21 mouse cellular contexts compared by ENCODE assay signal in the genomic region with DNA sequence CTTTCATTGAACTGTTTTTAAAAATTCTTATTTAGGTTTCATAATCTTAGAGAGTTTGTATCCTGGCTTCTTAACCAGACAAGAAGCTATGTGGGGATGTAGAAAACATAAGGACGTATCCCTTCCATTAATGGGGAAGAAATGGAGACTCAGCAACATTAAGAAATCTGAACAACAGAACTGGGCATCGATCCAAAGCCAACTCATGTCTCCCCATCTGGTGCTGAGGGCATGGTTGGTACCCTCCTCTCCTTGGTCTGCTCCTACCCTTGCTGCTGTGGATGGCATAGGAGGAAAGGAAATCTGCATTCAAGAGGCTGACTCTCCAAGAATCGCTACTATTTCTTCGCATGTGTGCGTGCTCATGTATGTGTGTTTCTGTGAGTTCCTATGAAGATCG. TPM values are rescaled to one million over a fixed set of nuclear protein-coding genes. Genes with fewer than 3 reads are reported as not detected.
"Had no signal": no experiment of that assay in that cellular context is flagged by ENCODE, and none has a peak within 500 bp of the region (broad histone marks: within the 10 kb centered on the region; RNA-seq: fewer than 3 reads in every experiment).

No protein-coding gene starts in this region.

- H3K9me3 ChIP-seq: limb, embryonic 12.5 days; liver, embryonic 13.5 days; midbrain, embryonic 15.5 days; neural tube, embryonic 12.5 days had no signal

- DNase-seq: kidney, postnatal 10 days; kidney, postnatal 4 days; liver; liver, embryonic 13.5 days; liver, postnatal 0 days; spleen, adult 18-20 months; thymus, adult 18-20 months; thymus, postnatal 14 days had no signal

- ATAC-seq: liver, postnatal 0 days; midbrain, embryonic 15.5 days had no signal

- H3K27ac ChIP-seq: layer of hippocampus, adult 2 months; limb, embryonic 12.5 days; liver, embryonic 13.5 days; midbrain, embryonic 15.5 days; neural tube, embryonic 12.5 days had no signal

- H3K4me1 ChIP-seq: limb, embryonic 12.5 days; liver, embryonic 13.5 days; midbrain, embryonic 15.5 days; neural tube, embryonic 12.5 days had no signal

- H3K27me3 ChIP-seq: limb, embryonic 12.5 days; liver, embryonic 13.5 days; midbrain, embryonic 15.5 days; neural tube, embryonic 12.5 days had no signal

- H3K36me3 ChIP-seq: limb, embryonic 12.5 days; liver, embryonic 13.5 days; midbrain, embryonic 15.5 days; neural tube, embryonic 12.5 days had no signal

- H3K9ac ChIP-seq: limb, embryonic 12.5 days; liver, embryonic 13.5 days; liver, postnatal 0 days; midbrain, embryonic 15.5 days; neural tube, embryonic 12.5 days had no signal

- H3K4me2 ChIP-seq: limb, embryonic 12.5 days; liver, embryonic 13.5 days; midbrain, embryonic 15.5 days; neural tube, embryonic 12.5 days had no signal

- H3K4me3 ChIP-seq: layer of hippocampus, adult 2 months; limb, embryonic 12.5 days; liver, embryonic 13.5 days; midbrain, embryonic 15.5 days; neural tube, embryonic 12.5 days had no signal

RNA-seq across cellular contexts. Expression of a gene that starts 20.5 kb away (rescaled TPM):
- total RNA-seq: layer of hippocampus, adult 2 months; layer of hippocampus, postnatal 25 days; left cerebral cortex, adult 8-10 months; left cerebral cortex, postnatal 25 days; megakaryocyte progenitor cell, adult 5-6 weeks; monocyte, adult 5-6 weeks; neutrophil, adult 5-6 weeks had no signal
- polyA plus RNA-seq: kidney, embryonic 14.5 days; limb, embryonic 12.5 days; liver, embryonic 13.5 days; liver, postnatal 0 days; lung, embryonic 16.5 days; midbrain, embryonic 15.5 days; neural tube, embryonic 12.5 days; stomach, embryonic 14.5 days had no signal
